Mouse (Mus musculus) testis, adult 2 months (tissue): Measurements from ENCODE around the gene Stat4. TPM values are rescaled to one million over a fixed set of nuclear protein-coding genes. Genes with fewer than 3 reads are reported as not detected.

ENCODE experiments used
- H3K27ac ChIP-seq: fragments of 200-500 bp; 2 replicates; pipeline ENCODE4 v1.5.1; 2012; ENCODE audit warnings: low read depth, low read length; ENCODE audit not compliant: control insufficient read depth, insufficient read depth
- H3K27me3 ChIP-seq: fragments of 200-500 bp; 2 replicates; pipeline ENCODE4 v1.6.1; 2012; ENCODE audit warnings: mild to moderate bottlenecking, low read length, moderate library complexity; ENCODE audit not compliant: control insufficient read depth, insufficient read depth
- H3K36me3 ChIP-seq: fragments of 200-500 bp; 2 replicates; pipeline ENCODE4 v1.6.1; 2012; ENCODE audit warnings: mild to moderate bottlenecking, low read length; ENCODE audit not compliant: control insufficient read depth, insufficient read depth
- H3K4me1 ChIP-seq: fragments of 200-500 bp; 2 replicates; pipeline ENCODE4 v1.6.1; 2012; ENCODE audit warnings: low read length; ENCODE audit not compliant: control insufficient read depth, insufficient read depth
- H3K4me3 ChIP-seq: fragments of 200-500 bp; 2 replicates; pipeline ENCODE4 v1.5.1; 2012; ENCODE audit warnings: low read depth, mild to moderate bottlenecking, low read length, moderate library complexity, mixed read lengths; ENCODE audit not compliant: control insufficient read depth
- CTCF ChIP-seq: fragments of 200-500 bp; IDR thresholded peaks from 2 replicates; pipeline ENCODE4 v1.5.1; 2012; ENCODE audit warnings: low read depth, mild to moderate bottlenecking, inconsistent platforms, low read length, moderate library complexity; ENCODE audit not compliant: control insufficient read depth, insufficient read depth, insufficient replicate concordance
- POLR2A ChIP-seq: fragments of 200-500 bp; IDR thresholded peaks from 2 replicates; pipeline ENCODE4 v1.6.1; 2012; ENCODE audit warnings: low read depth, mild to moderate bottlenecking, inconsistent platforms, low read length, moderate library complexity; ENCODE audit not compliant: control insufficient read depth
- polyA plus RNA-seq: library from polyadenylated mRNA; depleted of rRNA; stranded (reverse); fragments of >200 nt; gene quantifications from 2 replicates; pipeline ENCODE4 v1.2.3, GENCODE M21; 2012

Stat4 gene
- polyA plus RNA-seq, 1 experiment: 193 TPM

- Histone ChIP-seq H3K4me3 (peak overlapping the region; percentile 99), H3K36me3 (no peaks in the 10 kb centered on the region), H3K4me1 (peaks cover 12% of the 10 kb centered on the region), H3K27me3 (no peaks in the 10 kb centered on the region), H3K27ac (peak overlapping the region; percentile 93)
- TF ChIP-seq POLR2A: no peak
- no peak for TF ChIP-seq CTCF
Measured at GRCm38 (mm10) chr1:52119691-52120090, 132.7 kb downstream of the Stat4 start.

GRCm38 (mm10) chr1:52120191-52120590 is 133.2 kb downstream of the Stat4 start:
- TF ChIP-seq POLR2A (no peak), CTCF (no peak)
- peak overlapping the region; percentile 99 for H3K4me3 ChIP-seq
- H3K27ac ChIP-seq: no peak overlapping the region
- H3K36me3 ChIP-seq: no peaks in the 10 kb centered on the region
- no peaks in the 10 kb centered on the region for H3K27me3 ChIP-seq
- H3K4me1 ChIP-seq: peaks cover 12% of the 10 kb centered on the region

GRCm38 (mm10) chr1:52121052-52121451 is 134.1 kb downstream of the Stat4 start:
- Histone ChIP-seq H3K4me3 (no peak overlapping the region), H3K27ac (no peak overlapping the region), H3K36me3 (no peaks in the 10 kb centered on the region), H3K4me1 (peaks cover 12% of the 10 kb centered on the region), H3K27me3 (no peaks in the 10 kb centered on the region)
- TF ChIP-seq POLR2A: no peak
- TF ChIP-seq CTCF: no peak

GRCm38 (mm10) chr1:52124818-52125217 is 137.9 kb downstream of the Stat4 start:
- H3K36me3 ChIP-seq: no peaks in the 10 kb centered on the region; the same call in 1 of the 2 replicates
- no peak overlapping the region for H3K27ac ChIP-seq
- H3K4me3 ChIP-seq: no peak overlapping the region
- H3K27me3 ChIP-seq: no peaks in the 10 kb centered on the region
- H3K4me1 ChIP-seq: peaks cover 6% of the 10 kb centered on the region
- TF ChIP-seq CTCF (no peak), POLR2A (no peak)

GRCm38 (mm10) chr1:52127350-52127749 is 140.4 kb downstream of the Stat4 start:
- H3K27me3 ChIP-seq: no peaks in the 10 kb centered on the region
- H3K4me1 ChIP-seq: no peaks in the 10 kb centered on the region
- no peaks in the 10 kb centered on the region; the same call in 1 of the 2 replicates for H3K36me3 ChIP-seq
- no peak for TF ChIP-seq CTCF
- no peak for TF ChIP-seq POLR2A
- H3K4me3 ChIP-seq: no peak overlapping the region
- H3K27ac ChIP-seq: no peak overlapping the region

- H3K4me3 ChIP-seq: no peak overlapping the region
- H3K27me3 ChIP-seq: no peaks in the 10 kb centered on the region
- H3K36me3 ChIP-seq: no peaks in the 10 kb centered on the region; the same call in 1 of the 2 replicates
- H3K4me1 ChIP-seq: no peaks in the 10 kb centered on the region
- TF ChIP-seq CTCF (no peak), POLR2A (no peak)
- H3K27ac ChIP-seq: no peak overlapping the region
Measured at GRCm38 (mm10) chr1:52129794-52130193, 142.8 kb downstream of the Stat4 start.

- H3K27me3 ChIP-seq: no peaks in the 10 kb centered on the region
- H3K36me3 ChIP-seq: no peaks in the 10 kb centered on the region; the same call in 1 of the 2 replicates
- no peaks in the 10 kb centered on the region for H3K4me1 ChIP-seq
- H3K27ac ChIP-seq: no peak overlapping the region
- TF ChIP-seq POLR2A (no peak), CTCF (no peak)
- H3K4me3 ChIP-seq: no peak overlapping the region
Measured at GRCm38 (mm10) chr1:52131787-52132377, 144.9 kb downstream of the Stat4 start.
